Mouse (Mus musculus) A20 (cell line): ENCODE results near the gene Rptor.

ENCODE experiments used
- DNase-seq: peaks from one replicate; pipeline ENCODE4 v3.0.0-alpha.2; 2011; ENCODE audit warnings: low read depth, low spot score

Rptor gene

GRCm38 (mm10) chr11:119732961-119733656, 130.4 kb downstream of the Rptor start:
- DNase-seq, result no peak

- no peak for DNase-seq
These were observed 130.9 kb downstream of the Rptor start for GRCm38 (mm10) chr11:119733657-119733990.

GRCm38 (mm10) chr11:119735152-119735551, 132.4 kb downstream of the Rptor start:
- DNase-seq, result no peak

- DNase-seq, result no peak
These were observed 136.5 kb downstream of the Rptor start for GRCm38 (mm10) chr11:119738990-119739846.

GRCm38 (mm10) chr11:119741401-119741800, 138.7 kb downstream of the Rptor start:
- no peak for DNase-seq

GRCm38 (mm10) chr11:119744436-119744835, 141.7 kb downstream of the Rptor start:
- no peak for DNase-seq

GRCm38 (mm10) chr11:119745333-119745732, 142.6 kb downstream of the Rptor start:
- no peak for DNase-seq

- DNase-seq, result no peak
These were observed 151.8 kb downstream of the Rptor start for GRCm38 (mm10) chr11:119754459-119754858.

- no peak for DNase-seq
These were observed 155.5 kb downstream of the Rptor start for GRCm38 (mm10) chr11:119758214-119758613.

GRCm38 (mm10) chr11:119758705-119759327, 156.1 kb downstream of the Rptor start:
- no peak for DNase-seq

- DNase-seq, result no peak
These were observed 160.2 kb downstream of the Rptor start for GRCm38 (mm10) chr11:119762911-119763310.

GRCm38 (mm10) chr11:119766023-119766422, 163.3 kb downstream of the Rptor start:
- no peak for DNase-seq

- DNase-seq, result no peak
These were observed 164.2 kb downstream of the Rptor start for GRCm38 (mm10) chr11:119766782-119767459.

GRCm38 (mm10) chr11:119767525-119767924, 164.8 kb downstream of the Rptor start:
- no peak for DNase-seq

- no peak for DNase-seq
These were observed 165.8 kb downstream of the Rptor start for GRCm38 (mm10) chr11:119768511-119768910.

GRCm38 (mm10) chr11:119769666-119770065, 167.0 kb downstream of the Rptor start:
- DNase-seq, result no peak

- no peak for DNase-seq
These were observed 168.3 kb downstream of the Rptor start for GRCm38 (mm10) chr11:119770985-119771384.

GRCm38 (mm10) chr11:119772896-119773295, 170.2 kb downstream of the Rptor start:
- DNase-seq, result no peak

- no peak for DNase-seq
These were observed 172.5 kb downstream of the Rptor start for GRCm38 (mm10) chr11:119775076-119775760.

- no peak for DNase-seq
These were observed 174.5 kb downstream of the Rptor start for GRCm38 (mm10) chr11:119777236-119777635.

- no peak for DNase-seq
These were observed 175.2 kb downstream of the Rptor start for GRCm38 (mm10) chr11:119777872-119778271.
